Mouse (Mus musculus): ENCODE data around the gene Cxadr. TPM values are rescaled to one million over a fixed set of nuclear protein-coding genes. Genes with fewer than 3 reads are reported as not detected.
A peak's percentile ranks its signal among the peaks of the same experiment; 100 is the strongest.

Cxadr gene
- total RNA-seq (2014; rRNA removed; ENCODE audit: low replicate concordance) = 37.1 and 79.9 TPM in 2 replicates
- 22.6 and 23.3 TPM in 2 replicates for polyA plus RNA-seq (2015; fragmentation: Nextera tagmentation; extraction: Ambion mirVana)

- TF ChIP-seq CTCF (IDR thresholded peaks at IDR 0.05; ENCODE audit: low read depth) (no peak), EP300 (IDR thresholded peaks at IDR 0.05; ENCODE audit: low read depth) (no peak)
- H3K4me2 ChIP-seq (ENCODE audit: low read depth, low read length) = peak within 1 kb of the TSS; percentile 77
- H3K4me3 ChIP-seq (ENCODE audit: low read depth, low read length) = peak within 1 kb of the TSS; percentile 64
- no peaks in the 10 kb centered on the region for H3K9me3 ChIP-seq (replicated peaks; ENCODE audit: control insufficient read depth, low read length)
- ATAC-seq (ENCODE audit: insufficient read depth, low read depth) (peak; percentile 84), DNase-seq (ENCODE audit: low spot score) (peak; percentile 70)
- H3K4me1 ChIP-seq (ENCODE audit: control insufficient read depth, insufficient read depth) = peaks cover 11% of the 10 kb centered on the region
- H3K36me3 ChIP-seq (replicated peaks; ENCODE audit: control insufficient read depth, insufficient read depth, low read length) = no peaks in the 10 kb centered on the region
- no peaks in the 10 kb centered on the region for H3K27me3 ChIP-seq (ENCODE audit: control insufficient read depth, insufficient read depth, low read length)
- WGBS = 2% methylated on average over 31 of the region's 34 CpGs
- H3K27ac ChIP-seq (ENCODE audit: low read depth) = peak within 1 kb of the TSS; percentile 65
- H3K9ac ChIP-seq (replicated peaks; ENCODE audit: low read depth, low read length) = peak within 1 kb of the TSS; percentile 75
Measured at GRCm38 (mm10) chr16:78301183-78301830, at the start of gene Cxadr. Cxadr (plus strand) TSS chr16:78301489.

GRCm38 (mm10) chr16:78258989-78259388 is 42.3 kb upstream of the Cxadr start:
- 21% methylated on average over 4 of the region's 4 CpGs for WGBS
- DNase-seq (ENCODE audit: low spot score) = peak; percentile 88
- peak overlapping the region; percentile 30; the same call in 1 of the 2 replicates for H3K4me2 ChIP-seq (ENCODE audit: low read depth, low read length)

GRCm38 (mm10) chr16:78260070-78260879 is 41.0 kb upstream of the Cxadr start:
- no peaks in the 10 kb centered on the region for H3K9me3 ChIP-seq (replicated peaks; ENCODE audit: control insufficient read depth, low read length)

More at GRCm38 (mm10) chr16:78258989-78259388, 42.3 kb upstream of the Cxadr start:
- Histone ChIP-seq H3K4me3 (ENCODE audit: low read depth, low read length) (no peak overlapping the region), H3K36me3 (replicated peaks; ENCODE audit: control insufficient read depth, insufficient read depth, low read length) (no peaks in the 10 kb centered on the region), H3K27me3 (ENCODE audit: control insufficient read depth, insufficient read depth, low read length) (no peaks in the 10 kb centered on the region), H3K9me3 (replicated peaks; ENCODE audit: control insufficient read depth, low read length) (no peaks in the 10 kb centered on the region), H3K4me1 (ENCODE audit: control insufficient read depth, insufficient read depth) (peaks cover 10% of the 10 kb centered on the region; the same call in 1 of the 2 replicates), H3K27ac (ENCODE audit: low read depth) (peak overlapping the region; percentile 83), H3K9ac (replicated peaks; ENCODE audit: low read depth, low read length) (no peak overlapping the region)
- TF ChIP-seq EP300 (IDR thresholded peaks at IDR 0.05; ENCODE audit: low read depth) (0 out of 2 replicates have a peak, but pooled peaks have one; percentile 23), CTCF (IDR thresholded peaks at IDR 0.05; ENCODE audit: low read depth) (no peak)
- ATAC-seq (ENCODE audit: insufficient read depth, low read depth) = peak; percentile 93

GRCm38 (mm10) chr16:78261520-78261919 is 39.8 kb upstream of the Cxadr start:
- peaks cover 14% of the 10 kb centered on the region; the same call in 1 of the 2 replicates for H3K4me1 ChIP-seq (ENCODE audit: control insufficient read depth, insufficient read depth)
- no peak overlapping the region for H3K27ac ChIP-seq (ENCODE audit: low read depth)

More at GRCm38 (mm10) chr16:78260070-78260879, 41.0 kb upstream of the Cxadr start:
- no peaks in the 10 kb centered on the region for H3K27me3 ChIP-seq (ENCODE audit: control insufficient read depth, insufficient read depth, low read length)
- ATAC-seq (ENCODE audit: insufficient read depth, low read depth) (no peak), DNase-seq (ENCODE audit: low spot score) (no peak)
- peaks cover 14% of the 10 kb centered on the region; the same call in 1 of the 2 replicates for H3K4me1 ChIP-seq (ENCODE audit: control insufficient read depth, insufficient read depth)
- WGBS = 63% methylated on average over 10 of the region's 10 CpGs
- no peaks in the 10 kb centered on the region for H3K36me3 ChIP-seq (replicated peaks; ENCODE audit: control insufficient read depth, insufficient read depth, low read length)
- H3K4me2 ChIP-seq (ENCODE audit: low read depth, low read length) = no peak overlapping the region
- no peak overlapping the region for H3K4me3 ChIP-seq (ENCODE audit: low read depth, low read length)
- TF ChIP-seq EP300 (IDR thresholded peaks at IDR 0.05; ENCODE audit: low read depth) = no peak
- TF ChIP-seq CTCF (IDR thresholded peaks at IDR 0.05; ENCODE audit: low read depth) = no peak
- no peak overlapping the region for H3K9ac ChIP-seq (replicated peaks; ENCODE audit: low read depth, low read length)
- no peak overlapping the region for H3K27ac ChIP-seq (ENCODE audit: low read depth)

GRCm38 (mm10) chr16:78264442-78265150 is 36.7 kb upstream of the Cxadr start:
- no peak for TF ChIP-seq EP300 (IDR thresholded peaks at IDR 0.05; ENCODE audit: low read depth)

More at GRCm38 (mm10) chr16:78261520-78261919, 39.8 kb upstream of the Cxadr start:
- no peak overlapping the region for H3K4me3 ChIP-seq (ENCODE audit: low read depth, low read length)
- H3K36me3 ChIP-seq (replicated peaks; ENCODE audit: control insufficient read depth, insufficient read depth, low read length) = no peaks in the 10 kb centered on the region
- H3K27me3 ChIP-seq (ENCODE audit: control insufficient read depth, insufficient read depth, low read length) = no peaks in the 10 kb centered on the region
- no peak for ATAC-seq (ENCODE audit: insufficient read depth, low read depth)
- no peak overlapping the region for H3K4me2 ChIP-seq (ENCODE audit: low read depth, low read length)
- 65% methylated on average over 3 of the region's 3 CpGs for WGBS
- DNase-seq (ENCODE audit: low spot score) = no peak
- no peak overlapping the region for H3K9ac ChIP-seq (replicated peaks; ENCODE audit: low read depth, low read length)
- H3K9me3 ChIP-seq (replicated peaks; ENCODE audit: control insufficient read depth, low read length) = no peaks in the 10 kb centered on the region
- TF ChIP-seq EP300 (IDR thresholded peaks at IDR 0.05; ENCODE audit: low read depth) (no peak), CTCF (IDR thresholded peaks at IDR 0.05; ENCODE audit: low read depth) (no peak)

More at GRCm38 (mm10) chr16:78264442-78265150, 36.7 kb upstream of the Cxadr start:
- 22% methylated on average over 16 of the region's 16 CpGs for WGBS
- Histone ChIP-seq H3K9me3 (replicated peaks; ENCODE audit: control insufficient read depth, low read length) (no peaks in the 10 kb centered on the region), H3K4me1 (ENCODE audit: control insufficient read depth, insufficient read depth) (peaks cover 4% of the 10 kb centered on the region; the same call in 1 of the 2 replicates), H3K9ac (replicated peaks; ENCODE audit: low read depth, low read length) (peak overlapping the region; percentile 62), H3K36me3 (replicated peaks; ENCODE audit: control insufficient read depth, insufficient read depth, low read length) (no peaks in the 10 kb centered on the region), H3K4me2 (ENCODE audit: low read depth, low read length) (peak overlapping the region; percentile 70), H3K27ac (ENCODE audit: low read depth) (peak overlapping the region; percentile 93), H3K27me3 (ENCODE audit: control insufficient read depth, insufficient read depth, low read length) (no peaks in the 10 kb centered on the region), H3K4me3 (ENCODE audit: low read depth, low read length) (peak overlapping the region; percentile 51)
- peak; percentile 51 for ATAC-seq (ENCODE audit: insufficient read depth, low read depth)
- peak; percentile 14 for DNase-seq (ENCODE audit: low spot score)

Measured in heart, postnatal 0 days (tissue).